Mouse (Mus musculus): Measurements from ENCODE around the gene Psmd13. TPM values are rescaled to one million over a fixed set of nuclear protein-coding genes. Genes with fewer than 3 reads are reported as not detected.

Gene Psmd13
- polyA plus RNA-seq, 1 experiment: 70.4 TPM

- WGBS: 62% methylated on average over 5 of the region's 5 CpGs
Observed at GRCm38 (mm10) chr7:140912846-140913482, 31.2 kb downstream of the Psmd13 start.

GRCm38 (mm10) chr7:140914031-140914690 is 32.4 kb downstream of the Psmd13 start:
- TF ChIP-seq POLR2A (IDR thresholded peaks at IDR 0.05; ENCODE audit: borderline replicate concordance, extremely low read depth, low read depth, low read length) (no peak), CTCF (IDR thresholded peaks at IDR 0.05; ENCODE audit: insufficient read depth, low read length) (no peak)
- DNase-seq: no peak
- no peak overlapping the region for H3K4me3 ChIP-seq (replicated peaks; ENCODE audit: extremely low read depth, low read depth, low read length)
- 84% methylated on average over 8 of the region's 8 CpGs for WGBS
- no peaks in the 10 kb centered on the region for H3K4me1 ChIP-seq (ENCODE audit: control insufficient read depth, insufficient read depth, low read length)

More at GRCm38 (mm10) chr7:140912846-140913482, 31.2 kb downstream of the Psmd13 start:
- Histone ChIP-seq H3K4me1 (ENCODE audit: control insufficient read depth, insufficient read depth, low read length) (peaks cover 3% of the 10 kb centered on the region), H3K4me3 (replicated peaks; ENCODE audit: extremely low read depth, low read depth, low read length) (no peak overlapping the region)
- no peak for DNase-seq
- TF ChIP-seq CTCF (IDR thresholded peaks at IDR 0.05; ENCODE audit: insufficient read depth, low read length): no peak

GRCm38 (mm10) chr7:140919911-140920310 is 38.1 kb downstream of the Psmd13 start:
- no peak for TF ChIP-seq CTCF (IDR thresholded peaks at IDR 0.05; ENCODE audit: insufficient read depth, low read length)
- TF ChIP-seq POLR2A (IDR thresholded peaks at IDR 0.05; ENCODE audit: borderline replicate concordance, extremely low read depth, low read depth, low read length): no peak
- 51% methylated on average over 4 of the region's 4 CpGs for WGBS
- no peak for DNase-seq
- Histone ChIP-seq H3K4me1 (ENCODE audit: control insufficient read depth, insufficient read depth, low read length) (peaks cover 10% of the 10 kb centered on the region), H3K4me3 (replicated peaks; ENCODE audit: extremely low read depth, low read depth, low read length) (no peak overlapping the region)

GRCm38 (mm10) chr7:140920418-140921029 is 38.8 kb downstream of the Psmd13 start, which contains the start of gene Nlrp6:
Gene Nlrp6 (plus strand): TSS chr7:140920902.
- H3K4me3 ChIP-seq (replicated peaks; ENCODE audit: extremely low read depth, low read depth, low read length): no peak within 1 kb of the TSS
- DNase-seq: no peak
- no peak for TF ChIP-seq POLR2A (IDR thresholded peaks at IDR 0.05; ENCODE audit: borderline replicate concordance, extremely low read depth, low read depth, low read length)
- no peak for TF ChIP-seq CTCF (IDR thresholded peaks at IDR 0.05; ENCODE audit: insufficient read depth, low read length)
- H3K4me1 ChIP-seq (ENCODE audit: control insufficient read depth, insufficient read depth, low read length): peaks cover 10% of the 10 kb centered on the region
- 74% methylated on average over 8 of the region's 8 CpGs for WGBS

- WGBS: 31% methylated on average over 22 of the region's 22 CpGs
- Histone ChIP-seq H3K4me1 (ENCODE audit: control insufficient read depth, insufficient read depth, low read length) (peaks cover 10% of the 10 kb centered on the region), H3K4me3 (replicated peaks; ENCODE audit: extremely low read depth, low read depth, low read length) (no peak overlapping the region)
- TF ChIP-seq CTCF (IDR thresholded peaks at IDR 0.05; ENCODE audit: insufficient read depth, low read length) (no peak), POLR2A (IDR thresholded peaks at IDR 0.05; ENCODE audit: borderline replicate concordance, extremely low read depth, low read depth, low read length) (no peak)
- DNase-seq: no peak
Observed at GRCm38 (mm10) chr7:140921225-140921975, 39.6 kb downstream of the Psmd13 start.

GRCm38 (mm10) chr7:140922398-140923069 is 40.8 kb downstream of the Psmd13 start:
- under 1% methylated on average over 49 of the region's 49 CpGs for WGBS
- TF ChIP-seq POLR2A (IDR thresholded peaks at IDR 0.05; ENCODE audit: borderline replicate concordance, extremely low read depth, low read depth, low read length) (no peak), CTCF (IDR thresholded peaks at IDR 0.05; ENCODE audit: insufficient read depth, low read length) (no peak)
- H3K4me1 ChIP-seq (ENCODE audit: control insufficient read depth, insufficient read depth, low read length): peaks cover 10% of the 10 kb centered on the region
- peak overlapping the region; percentile 31 for H3K4me3 ChIP-seq (replicated peaks; ENCODE audit: extremely low read depth, low read depth, low read length)
- no peak for DNase-seq

- Histone ChIP-seq H3K4me3 (replicated peaks; ENCODE audit: extremely low read depth, low read depth, low read length) (no peak overlapping the region), H3K4me1 (ENCODE audit: control insufficient read depth, insufficient read depth, low read length) (peaks cover 10% of the 10 kb centered on the region)
- WGBS: 23% methylated on average over 30 of the region's 30 CpGs
- TF ChIP-seq POLR2A (IDR thresholded peaks at IDR 0.05; ENCODE audit: borderline replicate concordance, extremely low read depth, low read depth, low read length) (no peak), CTCF (IDR thresholded peaks at IDR 0.05; ENCODE audit: insufficient read depth, low read length) (no peak)
- no peak for DNase-seq
Observed at GRCm38 (mm10) chr7:140923070-140923775, 41.5 kb downstream of the Psmd13 start.

- H3K4me1 ChIP-seq (ENCODE audit: control insufficient read depth, insufficient read depth, low read length): peaks cover 7% of the 10 kb centered on the region
- WGBS: 87% methylated on average over 6 of the region's 6 CpGs
- DNase-seq: no peak
- H3K4me3 ChIP-seq (replicated peaks; ENCODE audit: extremely low read depth, low read depth, low read length): no peak overlapping the region
- TF ChIP-seq POLR2A (IDR thresholded peaks at IDR 0.05; ENCODE audit: borderline replicate concordance, extremely low read depth, low read depth, low read length) (no peak), CTCF (IDR thresholded peaks at IDR 0.05; ENCODE audit: insufficient read depth, low read length) (no peak)
Observed at GRCm38 (mm10) chr7:140927181-140927580, 45.4 kb downstream of the Psmd13 start.
